Mouse (Mus musculus): ENCODE data around the gene Foxp1. TPM values are rescaled to one million over a fixed set of nuclear protein-coding genes. Genes with fewer than 3 reads are reported as not detected.

Foxp1 gene
- polyA plus RNA-seq, 2 experiments, result 101 to 166 TPM

DNA sequence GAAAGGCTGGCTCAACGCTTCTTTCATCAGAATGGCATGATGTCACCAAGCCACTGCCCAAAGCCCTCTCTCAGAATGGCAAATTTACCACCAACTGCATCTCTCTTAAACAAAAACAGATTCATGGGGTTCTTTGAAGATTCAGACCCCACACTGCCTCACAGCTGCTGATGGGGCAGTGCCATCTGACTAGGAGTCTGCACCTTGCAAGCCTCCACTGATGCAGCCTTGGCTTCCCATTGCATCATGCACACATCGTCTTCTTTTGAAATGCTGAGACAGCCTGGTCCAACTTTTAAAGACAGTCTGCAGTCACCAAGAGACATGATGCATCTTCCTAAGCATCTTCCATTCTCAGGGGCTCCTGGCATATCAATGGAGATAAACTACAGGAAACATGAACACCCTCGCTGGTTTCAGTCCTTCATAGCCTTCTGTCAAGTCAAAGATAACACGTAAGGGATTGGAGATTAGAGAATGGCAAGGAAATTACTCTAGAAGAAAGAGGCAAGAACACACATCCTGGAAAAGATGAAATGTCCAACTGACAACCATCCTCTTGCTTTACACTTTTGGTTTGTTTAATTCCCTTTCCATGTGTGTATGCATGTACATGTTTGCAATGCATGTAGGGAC is 154.3 kb downstream of the Foxp1 start:
- Histone ChIP-seq H3K27me3 (ENCODE audit: control insufficient read depth, insufficient read depth, low read length) (no peaks in the 10 kb centered on the region), H3K27ac (replicated peaks; ENCODE audit: low read depth, low read length) (no peak overlapping the region)
- DNase-seq (ENCODE audit: low spot score), result no peak

DNA sequence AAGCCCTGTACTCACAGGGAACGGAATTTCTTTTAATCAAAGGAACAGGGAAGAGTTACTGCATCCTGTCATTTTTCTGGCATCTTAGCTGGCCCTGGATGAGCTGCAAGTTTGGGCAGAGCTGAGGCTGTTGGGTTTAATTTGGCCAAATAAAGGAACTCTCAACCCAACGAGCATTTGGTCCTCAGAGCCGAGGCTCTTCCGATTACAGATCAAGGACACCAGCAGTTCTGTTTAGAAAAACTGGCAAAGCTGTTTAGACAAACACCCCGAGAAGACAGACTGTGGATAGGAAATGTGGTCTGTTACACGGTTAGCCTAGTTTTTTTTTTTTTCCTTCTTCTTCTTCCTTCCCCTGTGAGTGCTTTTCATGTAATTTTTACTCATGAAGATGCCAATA is 158.0 kb downstream of the Foxp1 start:
- no peak for TF ChIP-seq POLR2A (IDR thresholded peaks at IDR 0.05; ENCODE audit: borderline replicate concordance, extremely low read depth, insufficient read depth, insufficient read length)
- Histone ChIP-seq H3K4me2 (replicated peaks; ENCODE audit: low read depth, low read length, severe bottlenecking) (no peak overlapping the region), H3K9me3 (ENCODE audit: control insufficient read depth, low read length) (no peaks in the 10 kb centered on the region), H3K27me3 (ENCODE audit: control insufficient read depth, insufficient read depth, low read length) (no peaks in the 10 kb centered on the region), H3K36me3 (ENCODE audit: control insufficient read depth, insufficient read depth, low read length) (no peaks in the 10 kb centered on the region; the same call in 1 of the 2 replicates), H3K27ac (replicated peaks; ENCODE audit: low read depth, low read length) (no peak overlapping the region), H3K9ac (ENCODE audit: low read depth, low read length, severe bottlenecking) (no peak overlapping the region), H3K4me1 (ENCODE audit: control insufficient read depth, insufficient read depth, low read length) (no peaks in the 10 kb centered on the region), H3K4me3 (replicated peaks; ENCODE audit: low read length) (no peak overlapping the region)
- ATAC-seq (ENCODE audit: low FRiP score, low read depth), result no peak
- WGBS, result 49% methylated on average over 6 of the region's 6 CpGs
- no peak for DNase-seq (ENCODE audit: low spot score)

More for the DNA sequence above, 154.3 kb downstream of the Foxp1 start:
- TF ChIP-seq POLR2A (IDR thresholded peaks at IDR 0.05; ENCODE audit: borderline replicate concordance, extremely low read depth, insufficient read depth, insufficient read length), result no peak
- H3K36me3 ChIP-seq (ENCODE audit: control insufficient read depth, insufficient read depth, low read length), result no peaks in the 10 kb centered on the region; the same call in 1 of the 2 replicates
- 85% methylated on average over 4 of the region's 4 CpGs for WGBS
- H3K4me2 ChIP-seq (replicated peaks; ENCODE audit: low read depth, low read length, severe bottlenecking), result no peak overlapping the region
- ATAC-seq (ENCODE audit: low FRiP score, low read depth), result no peak
- H3K4me1 ChIP-seq (ENCODE audit: control insufficient read depth, insufficient read depth, low read length), result peaks cover 3% of the 10 kb centered on the region; the same call in 1 of the 2 replicates
- no peak overlapping the region for H3K4me3 ChIP-seq (replicated peaks; ENCODE audit: low read length)
- no peak overlapping the region for H3K9ac ChIP-seq (ENCODE audit: low read depth, low read length, severe bottlenecking)
- H3K9me3 ChIP-seq (ENCODE audit: control insufficient read depth, low read length), result no peaks in the 10 kb centered on the region

DNA sequence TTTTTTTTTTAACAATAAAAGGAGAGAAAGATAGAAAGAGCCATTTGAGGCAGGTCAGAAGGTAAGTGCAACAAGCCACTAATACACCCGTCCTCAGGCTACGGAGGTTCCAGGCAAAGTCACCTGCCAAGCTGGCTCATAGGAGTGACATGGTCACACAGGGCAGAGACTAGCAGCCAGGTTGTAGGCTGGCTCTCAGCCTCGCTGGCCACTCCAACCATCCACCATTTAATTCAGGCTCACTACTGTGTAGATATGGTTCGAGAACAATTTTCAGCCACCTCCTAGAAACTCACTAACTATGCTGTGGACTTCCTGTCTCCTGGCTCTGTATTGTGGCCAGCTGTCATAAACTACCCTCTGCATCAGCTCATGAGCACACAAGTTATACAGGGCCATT is 161.9 kb downstream of the Foxp1 start:
- 76% methylated on average over 4 of the region's 4 CpGs for WGBS
- DNase-seq (ENCODE audit: low spot score) (no peak), ATAC-seq (ENCODE audit: low FRiP score, low read depth) (no peak)
- Histone ChIP-seq H3K27me3 (ENCODE audit: control insufficient read depth, insufficient read depth, low read length) (no peaks in the 10 kb centered on the region), H3K9ac (ENCODE audit: low read depth, low read length, severe bottlenecking) (no peak overlapping the region), H3K36me3 (ENCODE audit: control insufficient read depth, insufficient read depth, low read length) (no peaks in the 10 kb centered on the region; the same call in 1 of the 2 replicates), H3K4me1 (ENCODE audit: control insufficient read depth, insufficient read depth, low read length) (no peaks in the 10 kb centered on the region), H3K9me3 (ENCODE audit: control insufficient read depth, low read length) (no peaks in the 10 kb centered on the region), H3K4me3 (replicated peaks; ENCODE audit: low read length) (no peak overlapping the region), H3K27ac (replicated peaks; ENCODE audit: low read depth, low read length) (no peak overlapping the region), H3K4me2 (replicated peaks; ENCODE audit: low read depth, low read length, severe bottlenecking) (no peak overlapping the region)
- TF ChIP-seq POLR2A (IDR thresholded peaks at IDR 0.05; ENCODE audit: borderline replicate concordance, extremely low read depth, insufficient read depth, insufficient read length), result no peak

DNA sequence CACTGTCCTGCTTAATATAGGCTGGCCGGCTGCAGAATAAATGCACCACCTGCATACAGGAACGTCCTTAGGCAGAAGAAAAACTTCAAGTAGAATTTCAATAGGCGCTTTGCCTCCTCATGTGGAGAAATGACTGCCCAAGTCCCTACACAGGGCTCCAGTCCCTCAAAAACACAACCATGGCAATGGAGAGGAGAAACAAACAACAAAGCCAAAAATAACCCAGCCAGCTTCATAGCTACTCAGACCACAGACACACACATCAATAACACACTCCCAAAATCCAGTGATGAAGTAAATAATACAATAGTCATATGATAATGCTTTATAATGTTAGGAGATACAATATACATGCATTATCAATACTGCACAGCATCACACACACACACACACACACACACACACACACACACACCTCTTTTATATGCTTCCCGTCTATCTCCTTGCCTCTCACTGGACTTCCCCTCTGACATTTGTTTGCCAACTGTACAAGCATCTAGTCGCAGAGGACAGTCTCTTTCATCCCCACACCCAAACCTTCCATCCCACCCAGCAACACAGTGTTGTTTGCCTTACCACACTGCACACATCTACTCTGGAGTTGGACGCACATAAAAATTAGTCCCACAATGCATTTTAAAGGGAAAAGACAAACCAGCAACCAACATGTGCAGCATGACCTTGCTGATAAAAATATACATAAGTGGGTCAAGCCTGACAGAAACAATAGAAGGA is 162.6 kb downstream of the Foxp1 start:
- Histone ChIP-seq H3K27me3 (ENCODE audit: control insufficient read depth, insufficient read depth, low read length) (no peaks in the 10 kb centered on the region), H3K4me3 (replicated peaks; ENCODE audit: low read length) (no peak overlapping the region), H3K27ac (replicated peaks; ENCODE audit: low read depth, low read length) (no peak overlapping the region), H3K9ac (ENCODE audit: low read depth, low read length, severe bottlenecking) (no peak overlapping the region), H3K4me2 (replicated peaks; ENCODE audit: low read depth, low read length, severe bottlenecking) (no peak overlapping the region), H3K4me1 (ENCODE audit: control insufficient read depth, insufficient read depth, low read length) (no peaks in the 10 kb centered on the region), H3K9me3 (ENCODE audit: control insufficient read depth, low read length) (no peaks in the 10 kb centered on the region), H3K36me3 (ENCODE audit: control insufficient read depth, insufficient read depth, low read length) (no peaks in the 10 kb centered on the region; the same call in 1 of the 2 replicates)
- no peak for TF ChIP-seq POLR2A (IDR thresholded peaks at IDR 0.05; ENCODE audit: borderline replicate concordance, extremely low read depth, insufficient read depth, insufficient read length)
- 82% methylated on average over 6 of the region's 6 CpGs for WGBS
- ATAC-seq (ENCODE audit: low FRiP score, low read depth) (no peak), DNase-seq (ENCODE audit: low spot score) (no peak)

DNA sequence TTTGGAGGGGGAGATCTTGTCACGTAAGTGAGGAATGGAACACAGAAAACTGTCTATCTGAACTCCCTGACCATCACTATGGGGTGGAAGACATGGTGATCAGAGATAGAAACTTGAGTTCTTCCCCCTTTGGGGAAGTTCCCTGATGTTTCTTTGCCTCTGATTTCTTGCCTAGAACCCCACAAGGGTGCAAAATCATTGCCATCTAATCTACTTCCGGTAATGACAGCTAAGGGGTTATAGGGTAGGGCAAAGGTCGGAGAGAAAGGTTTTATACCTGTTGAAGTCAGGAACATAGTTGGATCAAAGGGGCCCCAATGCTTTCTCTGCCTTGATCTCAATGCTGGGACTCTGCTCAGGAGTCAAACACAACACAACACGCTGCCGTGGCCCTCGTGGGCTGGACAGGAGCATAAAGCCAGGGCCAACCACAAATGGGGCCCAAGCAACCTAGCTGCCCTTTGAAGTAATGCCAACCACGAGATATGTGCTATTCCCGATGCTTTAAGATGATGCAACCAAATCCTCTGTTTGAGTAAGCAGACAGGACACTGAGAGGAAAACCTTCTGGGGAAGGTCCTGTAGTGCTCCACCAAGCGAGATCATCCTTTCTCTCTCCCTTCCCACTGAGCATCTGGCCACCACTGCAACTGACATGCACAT is 163.4 kb downstream of the Foxp1 start:
- Histone ChIP-seq H3K36me3 (ENCODE audit: control insufficient read depth, insufficient read depth, low read length) (no peaks in the 10 kb centered on the region; the same call in 1 of the 2 replicates), H3K4me2 (replicated peaks; ENCODE audit: low read depth, low read length, severe bottlenecking) (no peak overlapping the region), H3K9ac (ENCODE audit: low read depth, low read length, severe bottlenecking) (no peak overlapping the region), H3K27ac (replicated peaks; ENCODE audit: low read depth, low read length) (no peak overlapping the region), H3K4me1 (ENCODE audit: control insufficient read depth, insufficient read depth, low read length) (no peaks in the 10 kb centered on the region), H3K27me3 (ENCODE audit: control insufficient read depth, insufficient read depth, low read length) (no peaks in the 10 kb centered on the region), H3K4me3 (replicated peaks; ENCODE audit: low read length) (no peak overlapping the region), H3K9me3 (ENCODE audit: control insufficient read depth, low read length) (no peaks in the 10 kb centered on the region)
- ATAC-seq (ENCODE audit: low FRiP score, low read depth), result no peak
- no peak for DNase-seq (ENCODE audit: low spot score)
- TF ChIP-seq POLR2A (IDR thresholded peaks at IDR 0.05; ENCODE audit: borderline replicate concordance, extremely low read depth, insufficient read depth, insufficient read length), result no peak
- 74% methylated on average over 9 of the region's 9 CpGs for WGBS
